Mouse (Mus musculus) liver, embryonic 16.5 days (tissue): ENCODE data around the gene Tmtc1. TPM values are rescaled to one million over a fixed set of nuclear protein-coding genes. Genes with fewer than 3 reads are reported as not detected.

Source experiments
- ATAC-seq: fragments of 200-750 bp; cut with Nextera tagmentation; 2 replicates; pipeline ENCODE4 v1.8.0; 2017; ENCODE audit warnings: low read depth, mild to moderate bottlenecking, moderate number of reproducible peaks, moderate library complexity
- H3K27ac ChIP-seq: fragments of 300-500 bp; sonication (generic); 2 replicates; pipeline ENCODE4 v1.5.1; 2014; ENCODE audit warnings: mild to moderate bottlenecking, low read length
- H3K27me3 ChIP-seq: fragments of 300-500 bp; sonication (generic); 2 replicates; pipeline ENCODE4 v1.6.1; 2014; ENCODE audit warnings: low read depth, low read length, mixed read lengths; ENCODE audit not compliant: control insufficient read depth, insufficient read depth
- H3K36me3 ChIP-seq: fragments of 300-500 bp; sonication (generic); 2 replicates; pipeline ENCODE4 v1.6.1; 2014; ENCODE audit warnings: mild to moderate bottlenecking; ENCODE audit not compliant: control insufficient read depth, insufficient read depth
- H3K4me1 ChIP-seq: fragments of 300-500 bp; sonication (generic); 2 replicates; pipeline ENCODE4 v1.6.1; 2014; ENCODE audit warnings: low read depth, low read length, mixed read lengths; ENCODE audit not compliant: control insufficient read depth
- H3K4me2 ChIP-seq: fragments of 300-500 bp; sonication (generic); 2 replicates; pipeline ENCODE4 v1.6.1; 2014; ENCODE audit warnings: low read depth, low read length, mixed read lengths
- H3K4me3 ChIP-seq: fragments of 300-500 bp; sonication (generic); 2 replicates; pipeline ENCODE4 v1.5.1; 2014; ENCODE audit warnings: low read depth, mild to moderate bottlenecking, low read length
- H3K9ac ChIP-seq: fragments of 300-500 bp; sonication (generic); 2 replicates; pipeline ENCODE4 v1.6.1; 2014; ENCODE audit warnings: low read depth, low read length
- H3K9me3 ChIP-seq: fragments of 300-500 bp; sonication (generic); replicated peaks from 2 replicates; pipeline ENCODE4 v1.6.1; 2016; ENCODE audit warnings: low read length; ENCODE audit not compliant: control insufficient read depth
- WGBS: fragments of 180-500 bp; shearing (Covaris S2); extraction: QIAGEN DNeasy Blood & Tissue Kit; methylation state at CpG from one replicate; pipeline ENCODE4 v1.1.7; 2014; ENCODE audit not compliant: insufficient replicate concordance; 5-methylcytosine and 5-hydroxymethylcytosine counted together
- polyA plus RNA-seq: library from polyadenylated mRNA; unstranded; fragments of >200 nt; fragmentation: Nextera tagmentation; extraction: Ambion mirVana; gene quantifications from 2 replicates; pipeline ENCODE4 v1.2.1, GENCODE M21; 2015

The Tmtc1 gene
- polyA plus RNA-seq, 1 experiment from 2014 or later = 0.06 TPM

DNA sequence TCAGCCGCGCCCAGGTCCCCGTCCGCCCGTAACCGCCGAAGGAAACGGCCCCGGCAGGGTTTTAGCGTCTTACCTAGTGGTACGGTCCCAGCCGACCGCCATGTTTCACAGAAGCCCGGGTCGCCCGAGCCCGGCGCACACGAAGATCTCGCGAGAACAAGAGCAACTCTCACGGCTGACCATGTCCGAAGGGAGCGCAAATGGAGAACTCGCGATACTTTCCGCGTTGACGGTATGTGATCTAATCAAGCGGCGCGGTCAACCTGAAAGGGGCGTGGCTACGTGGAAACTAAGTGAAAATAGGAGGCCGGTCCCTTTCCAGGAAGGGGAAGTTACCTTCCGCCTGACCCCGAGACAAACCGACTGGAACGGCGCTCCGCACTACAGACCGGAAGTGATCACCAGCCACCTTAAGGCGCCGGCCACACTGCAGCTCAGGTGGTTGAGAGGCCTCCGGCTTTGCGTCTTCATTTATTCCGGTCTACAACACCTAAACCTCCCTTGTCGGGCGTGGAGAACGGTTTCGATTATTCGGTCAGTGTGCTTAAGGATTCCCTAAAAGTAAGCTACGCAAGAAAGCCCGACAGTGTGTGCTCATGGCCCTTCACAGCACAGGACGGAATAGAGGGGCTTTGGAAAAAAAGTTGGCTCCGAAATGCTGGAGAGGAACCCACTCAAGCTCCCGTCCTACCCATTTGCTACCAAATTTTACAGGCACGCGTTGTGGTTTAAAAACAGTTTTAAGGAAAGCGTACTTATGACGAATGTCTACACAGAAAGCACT is 232.1 kb downstream of the Tmtc1 start, which contains the start of gene Ergic2:
Gene Ergic2 (minus strand): TSS at position 478 of the 784 bp plus-strand sequence.
- no peaks in the 10 kb centered on the region for H3K27me3 ChIP-seq
- H3K4me3 ChIP-seq = peak within 1 kb of the TSS; percentile 89
- peak within 1 kb of the TSS; percentile 92 for H3K4me2 ChIP-seq
- no peaks in the 10 kb centered on the region for H3K36me3 ChIP-seq
- ATAC-seq = peak; percentile 97
- peak within 1 kb of the TSS; percentile 95 for H3K27ac ChIP-seq
- H3K9ac ChIP-seq = peak within 1 kb of the TSS; percentile 96
- peaks cover 11% of the 10 kb centered on the region for H3K4me1 ChIP-seq
- H3K9me3 ChIP-seq = no peaks in the 10 kb centered on the region
- under 1% methylated on average over 61 of the region's 61 CpGs for WGBS

DNA sequence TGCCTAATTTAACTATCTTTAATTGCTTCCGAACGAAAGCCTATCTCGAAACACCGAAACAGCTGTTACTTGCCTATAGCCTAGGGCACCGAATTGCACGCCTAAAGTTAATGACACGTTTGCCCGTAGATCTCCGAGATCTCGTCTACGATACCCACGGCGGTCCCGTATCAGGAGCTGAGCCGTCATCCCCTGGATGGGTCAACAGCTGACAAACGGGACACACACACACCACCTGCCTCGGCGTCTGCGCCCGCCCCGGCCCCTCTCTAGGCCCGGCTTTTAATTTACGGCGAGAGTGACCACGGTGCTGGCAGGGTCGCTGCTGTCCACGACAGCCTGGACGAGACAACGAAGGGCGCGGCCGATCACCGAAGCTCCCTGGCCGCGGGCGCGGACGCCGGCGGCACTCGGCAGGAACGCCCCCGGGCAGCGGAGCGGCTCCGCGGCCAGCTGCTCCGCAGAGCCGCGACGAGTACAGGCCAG is 232.8 kb downstream of the Tmtc1 start:
- under 1% methylated on average over 51 of the region's 51 CpGs for WGBS
- H3K36me3 ChIP-seq = peaks cover under 1% of the 10 kb centered on the region
- no peaks in the 10 kb centered on the region for H3K9me3 ChIP-seq
- ATAC-seq = peak; percentile 57
- no peaks in the 10 kb centered on the region for H3K27me3 ChIP-seq
- peak overlapping the region; percentile 96 for H3K9ac ChIP-seq
- peak overlapping the region; percentile 89 for H3K4me3 ChIP-seq
- peaks cover 11% of the 10 kb centered on the region for H3K4me1 ChIP-seq
- H3K27ac ChIP-seq = peak overlapping the region; percentile 95
- peak overlapping the region; percentile 92 for H3K4me2 ChIP-seq

DNA sequence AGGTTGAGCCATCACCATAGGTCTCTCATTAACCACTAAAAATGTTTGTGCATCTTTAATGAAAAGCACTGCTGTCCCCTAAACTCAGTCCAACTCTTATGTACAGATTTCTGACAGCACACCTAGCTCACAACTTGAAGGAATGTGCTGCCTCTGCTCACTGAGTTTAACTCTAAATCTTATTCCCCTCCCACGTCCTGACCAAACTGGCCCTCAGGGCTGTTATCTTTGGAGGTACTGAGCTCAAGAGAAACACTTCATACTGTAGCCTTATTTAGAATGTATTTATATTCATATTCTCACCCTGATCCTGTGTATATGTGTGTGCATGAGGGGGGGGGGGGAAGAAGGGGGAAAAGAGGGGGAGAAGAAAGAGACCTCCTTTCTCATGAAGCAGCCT is 236.7 kb downstream of the Tmtc1 start:
- Histone ChIP-seq H3K9ac (no peak overlapping the region), H3K27me3 (no peaks in the 10 kb centered on the region), H3K4me1 (peaks cover 6% of the 10 kb centered on the region), H3K4me2 (no peak overlapping the region), H3K4me3 (no peak overlapping the region), H3K27ac (no peak overlapping the region), H3K9me3 (no peaks in the 10 kb centered on the region), H3K36me3 (peaks cover 12% of the 10 kb centered on the region)
- 67% methylated on average over 1 of the region's 1 CpGs for WGBS
- ATAC-seq = no peak

DNA sequence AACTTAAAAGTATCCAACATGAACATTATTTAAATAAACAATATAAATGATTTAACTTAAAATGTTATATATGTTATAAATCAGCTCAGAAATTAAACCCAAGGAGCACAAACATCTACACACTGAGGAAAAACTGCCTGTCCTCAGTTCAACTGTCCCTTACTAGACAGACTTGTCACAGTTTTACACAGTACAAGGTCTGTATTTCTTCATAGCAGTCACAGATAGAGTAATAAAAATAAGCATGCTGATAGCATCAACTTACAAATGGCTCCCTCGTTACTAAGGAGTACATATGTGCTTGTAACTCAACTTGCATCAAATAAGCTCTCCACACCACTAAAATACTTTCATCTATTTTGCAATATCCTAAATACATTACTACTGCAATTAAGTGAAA is 239.1 kb downstream of the Tmtc1 start:
- no peak overlapping the region for H3K27ac ChIP-seq
- H3K9me3 ChIP-seq = no peaks in the 10 kb centered on the region
- peaks cover 26% of the 10 kb centered on the region for H3K36me3 ChIP-seq
- no peak for ATAC-seq
- H3K4me2 ChIP-seq = no peak overlapping the region
- H3K4me3 ChIP-seq = no peak overlapping the region
- WGBS = 62% methylated on average over 1 of the region's 1 CpGs
- no peaks in the 10 kb centered on the region for H3K27me3 ChIP-seq
- H3K9ac ChIP-seq = no peak overlapping the region
- peaks cover 1% of the 10 kb centered on the region; the same call in 1 of the 2 replicates for H3K4me1 ChIP-seq

DNA sequence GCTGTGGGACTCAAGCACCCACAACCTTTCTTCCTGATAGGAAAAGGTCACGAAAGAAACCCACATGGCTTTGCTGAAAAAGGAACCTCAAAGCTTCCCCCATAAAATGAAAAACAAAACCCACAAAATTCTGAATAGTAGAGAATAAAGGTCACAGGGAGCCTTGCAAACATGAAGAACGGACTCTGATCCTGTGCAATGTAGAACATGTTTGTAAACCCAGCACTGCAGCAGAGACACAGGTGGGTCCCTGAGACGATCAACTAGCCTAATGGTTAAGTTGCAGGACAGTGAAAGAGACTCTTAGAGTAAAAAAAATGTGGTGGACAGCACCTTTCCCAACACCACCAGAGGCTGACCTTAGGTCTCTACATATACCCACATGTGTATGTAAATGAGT is 244.5 kb downstream of the Tmtc1 start:
- Histone ChIP-seq H3K4me3 (no peak overlapping the region), H3K9ac (no peak overlapping the region), H3K27ac (0 out of 2 replicates have a peak overlapping the region, but pooled peaks have one; percentile 34), H3K4me1 (no peaks in the 10 kb centered on the region), H3K9me3 (no peaks in the 10 kb centered on the region), H3K27me3 (no peaks in the 10 kb centered on the region), H3K36me3 (peaks cover 27% of the 10 kb centered on the region), H3K4me2 (no peak overlapping the region)
- ATAC-seq = 0 out of 2 replicates have a peak, but pooled peaks have one; percentile 16
- WGBS = 70% methylated on average over 3 of the region's 3 CpGs

DNA sequence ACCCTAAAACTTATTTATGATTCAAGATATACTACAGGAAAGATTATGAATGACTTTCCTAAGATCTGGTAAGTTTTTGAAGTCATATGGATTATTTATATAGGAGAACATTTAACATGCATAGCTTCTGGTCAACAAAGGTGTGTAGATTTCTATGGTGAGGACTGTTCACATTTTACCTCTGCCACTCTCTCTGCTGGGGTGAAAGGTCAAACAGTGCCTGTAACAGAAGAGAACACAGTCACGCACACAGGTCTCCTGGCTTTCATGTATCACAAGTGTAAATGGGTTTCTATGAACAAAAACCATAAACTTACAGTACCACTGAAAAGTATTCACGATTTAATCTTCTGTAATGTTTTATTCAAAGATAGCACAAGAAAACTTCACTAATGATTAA is 245.0 kb downstream of the Tmtc1 start:
- no peak overlapping the region for H3K9ac ChIP-seq
- H3K27me3 ChIP-seq = no peaks in the 10 kb centered on the region
- ATAC-seq = peak; percentile 72
- H3K36me3 ChIP-seq = peaks cover 26% of the 10 kb centered on the region
- H3K4me2 ChIP-seq = no peak overlapping the region
- no peak overlapping the region for H3K27ac ChIP-seq
- no peaks in the 10 kb centered on the region for H3K4me1 ChIP-seq
- whole genome bisulfite sequencing = 74% methylated on average over 2 of the region's 2 CpGs
- H3K4me3 ChIP-seq = no peak overlapping the region
- no peaks in the 10 kb centered on the region for H3K9me3 ChIP-seq

DNA sequence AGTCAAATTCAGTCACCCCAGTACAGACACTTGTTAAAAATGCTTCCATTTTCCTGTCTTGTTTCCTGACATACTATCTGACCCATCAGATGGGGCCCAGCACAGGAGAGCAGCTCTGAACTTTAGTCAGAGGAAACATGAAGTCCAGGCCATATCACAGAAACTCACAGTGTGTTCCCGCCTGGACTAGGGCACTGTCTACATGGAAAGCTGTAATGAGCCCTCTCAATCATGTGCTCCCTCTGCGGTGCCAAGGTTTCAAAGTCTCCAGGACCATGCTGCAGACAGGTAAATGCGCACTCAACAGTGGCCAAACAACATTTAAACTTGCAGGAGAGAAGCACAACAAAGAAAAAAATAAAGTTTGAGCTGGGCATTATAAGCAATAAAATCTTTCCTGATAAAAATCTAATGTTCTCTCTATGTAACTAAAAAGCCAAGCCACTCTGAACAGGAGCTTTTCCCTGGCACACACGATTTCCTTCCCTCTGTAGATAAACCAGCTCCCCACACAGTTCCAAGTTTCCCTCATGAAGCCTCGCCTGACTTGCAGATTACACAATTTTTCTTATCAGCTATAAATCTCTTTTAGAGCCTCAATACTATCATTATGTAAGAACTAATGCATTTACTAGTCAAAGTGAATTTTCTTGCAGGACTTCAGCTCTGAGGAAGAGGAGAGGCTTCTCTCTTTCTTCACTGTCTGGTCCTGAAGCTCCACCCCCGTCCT is 250.1 kb downstream of the Tmtc1 start:
- Histone ChIP-seq H3K27ac (no peak overlapping the region), H3K4me2 (no peak overlapping the region), H3K9ac (no peak overlapping the region), H3K4me1 (no peaks in the 10 kb centered on the region), H3K9me3 (no peaks in the 10 kb centered on the region), H3K36me3 (peaks cover 27% of the 10 kb centered on the region), H3K27me3 (no peaks in the 10 kb centered on the region), H3K4me3 (no peak overlapping the region)
- no peak for ATAC-seq
- WGBS = 65% methylated on average over 6 of the region's 6 CpGs

DNA sequence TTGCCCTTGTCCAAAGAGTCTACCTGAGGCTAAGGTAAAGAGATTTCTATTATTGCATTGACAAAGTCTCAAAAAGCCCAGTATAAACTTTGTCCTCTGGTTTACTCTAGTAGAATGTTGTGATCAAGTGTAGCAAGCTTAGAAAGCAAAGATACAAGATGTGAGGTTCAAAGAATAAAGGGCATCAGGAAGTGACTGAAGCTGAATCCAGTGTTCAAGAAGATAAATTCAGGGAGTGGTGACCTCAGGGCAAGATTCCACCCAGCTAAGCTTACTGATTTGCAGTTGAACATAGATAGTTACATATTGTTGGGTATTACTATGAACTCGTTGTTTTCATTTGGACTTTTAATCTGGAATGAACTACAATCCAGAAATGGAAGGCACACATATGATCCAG is 258.5 kb downstream of the Tmtc1 start:
- Histone ChIP-seq H3K4me1 (no peaks in the 10 kb centered on the region), H3K9ac (no peak overlapping the region), H3K27me3 (no peaks in the 10 kb centered on the region), H3K27ac (no peak overlapping the region), H3K4me2 (no peak overlapping the region), H3K4me3 (no peak overlapping the region), H3K36me3 (peaks cover 54% of the 10 kb centered on the region), H3K9me3 (no peaks in the 10 kb centered on the region)
- ATAC-seq = no peak
- 60% methylated on average over 1 of the region's 1 CpGs for WGBS
